Mouse (Mus musculus): Measurements from ENCODE around the gene Idh2.

- TF ChIP-seq CTCF (IDR thresholded peaks at IDR 0.05) (no peak), POLR2A (IDR thresholded peaks at IDR 0.05; ENCODE audit: insufficient read depth, low read depth, low read length) (no peak), EP300 (IDR thresholded peaks at IDR 0.05; ENCODE audit: insufficient read depth, low read depth, low read length) (no peak)
Measured at GRCm38 (mm10) chr7:80053147-80053546, 62.0 kb downstream of the Idh2 start.

Data from heart, adult 2 months (tissue).